Mouse (Mus musculus) cerebellum, adult 2 months (tissue): ENCODE measurements around the gene Arhgap18.

Source experiments
- CTCF ChIP-seq: fragments of 200-500 bp; IDR thresholded peaks from 2 replicates; pipeline ENCODE4 v1.5.1; 2011; ENCODE audit warnings: low read depth, mild to moderate bottlenecking, control low read depth, low read length, moderate library complexity, borderline replicate concordance; ENCODE audit not compliant: insufficient read depth
- POLR2A ChIP-seq: fragments of 200-500 bp; IDR thresholded peaks from 2 replicates; pipeline ENCODE4 v1.6.1; 2011; ENCODE audit warnings: low read length, control low read depth, borderline replicate concordance; ENCODE audit not compliant: insufficient read depth

- TF ChIP-seq POLR2A (no peak), CTCF (no peak)
Observed at GRCm38 (mm10) chr10:26798752-26799411, 45.7 kb downstream of the Arhgap18 start.
